Mouse (Mus musculus): Measurements from ENCODE around the gene Ski.

DNA sequence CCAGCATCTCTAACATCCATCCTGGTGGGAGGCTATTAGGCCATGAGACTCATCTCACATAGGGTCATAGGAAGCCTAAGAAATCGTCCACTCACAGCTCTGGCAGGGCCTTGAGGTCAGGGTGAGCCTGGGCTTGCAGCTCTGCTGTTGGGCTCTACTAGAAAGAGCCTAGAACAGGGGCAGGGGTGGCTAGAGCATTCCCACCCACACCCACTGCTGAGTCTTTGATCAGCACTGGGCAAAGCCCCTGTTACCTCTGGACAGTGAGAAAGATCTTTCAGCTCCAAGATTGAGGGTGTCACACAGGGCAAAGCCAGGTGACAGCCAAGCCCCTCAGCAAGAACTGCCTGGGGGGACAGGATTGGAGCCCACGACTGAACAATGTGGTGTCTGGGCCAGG, 79.0 kb downstream of the Ski start:
- no peak for TF ChIP-seq CTCF (IDR thresholded peaks at IDR 0.05; ENCODE audit: borderline replicate concordance, extremely low read depth, insufficient read depth, insufficient read length)
- TF ChIP-seq POLR2A (IDR thresholded peaks at IDR 0.05; ENCODE audit: borderline replicate concordance, extremely low read depth, insufficient read depth, insufficient read length, poor library complexity, severe bottlenecking) = no peak
